Comparison of ENCODE assay signal across 29 mouse cellular contexts in the genomic region with DNA sequence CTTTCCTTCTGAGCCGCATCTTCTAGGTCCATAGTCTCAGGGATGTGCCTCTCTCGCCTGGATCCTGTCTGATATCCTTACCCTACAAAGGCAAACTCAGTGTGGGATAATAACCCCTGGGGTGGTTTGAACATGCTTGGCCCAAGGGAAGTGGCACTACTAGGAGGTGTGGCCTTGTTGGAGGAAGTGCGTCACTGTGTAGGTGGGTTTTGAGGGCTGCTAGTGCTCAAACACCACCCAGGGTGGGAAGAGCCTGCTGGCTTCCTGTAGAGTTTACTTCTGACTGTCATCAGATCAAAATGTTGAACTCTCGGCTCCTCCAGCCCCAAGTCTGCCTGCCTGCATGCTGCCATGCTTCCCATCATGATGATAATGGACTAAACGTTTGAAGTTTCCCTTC. TPM values are rescaled to one million over a fixed set of nuclear protein-coding genes. Genes with fewer than 3 reads are reported as not detected.
"Had no signal": no experiment of that assay in that cellular context is flagged by ENCODE, and none has a peak within 500 bp of the region (broad histone marks: within the 10 kb centered on the region; RNA-seq: fewer than 3 reads in every experiment).

No protein-coding gene starts in this region.

- H3K9ac ChIP-seq: liver, postnatal 0 days; lung, embryonic 15.5 days; midbrain, embryonic 13.5 days; midbrain, embryonic 15.5 days; neural tube, embryonic 12.5 days had no signal

- H3K27me3 ChIP-seq: lung, embryonic 15.5 days; megakaryocyte, embryonic 14.5 days; midbrain, embryonic 13.5 days; midbrain, embryonic 15.5 days; neural tube, embryonic 12.5 days had no signal

- H3K4me3 ChIP-seq: lung, embryonic 15.5 days; megakaryocyte, embryonic 14.5 days; midbrain, embryonic 13.5 days; midbrain, embryonic 15.5 days; neural tube, embryonic 12.5 days had no signal

- H3K27ac ChIP-seq: lung, embryonic 15.5 days; macrophage; midbrain, embryonic 13.5 days; midbrain, embryonic 15.5 days; neural tube, embryonic 12.5 days had no signal

- H3K4me1 ChIP-seq: lung, embryonic 15.5 days; megakaryocyte, embryonic 14.5 days; midbrain, embryonic 15.5 days; neural tube, embryonic 12.5 days had no signal

- H3K36me3 ChIP-seq: lung, embryonic 15.5 days; midbrain, embryonic 13.5 days; midbrain, embryonic 15.5 days; neural tube, embryonic 12.5 days had no signal

- DNase-seq: liver, postnatal 0 days; lung, adult 2 months; lung, postnatal 14 days; lung, postnatal 36 days; retina, postnatal 1 day; right cerebral cortex, adult 18-20 months; right cerebral cortex, postnatal 25 days; right cerebral cortex, postnatal 4 days; spleen, adult 18-20 months; thymus, adult 18-20 months; thymus, postnatal 14 days; thymus, postnatal 36 days had no signal

- H3K9me3 ChIP-seq: lung, embryonic 15.5 days; midbrain, embryonic 13.5 days; midbrain, embryonic 15.5 days; neural tube, embryonic 12.5 days had no signal

RNA-seq across cellular contexts. Expression of gene Cldn24, which starts 49.0 kb away (rescaled TPM):
- total RNA-seq: megakaryocyte progenitor cell, adult 5-6 weeks; midbrain, postnatal 0 days; monocyte, adult 5-6 weeks; neutrophil, adult 5-6 weeks had no signal
- polyA plus RNA-seq: liver, postnatal 0 days; lung, adult 2 months; lung, embryonic 15.5 days; lung, postnatal 0 days; macrophage; midbrain, embryonic 11.5 days; midbrain, embryonic 13.5 days; midbrain, embryonic 15.5 days; midbrain, postnatal 0 days; neural tube, embryonic 12.5 days; neural tube, embryonic 14.5 days; stomach, embryonic 14.5 days; stomach, embryonic 16.5 days; thymus, postnatal 0 days had no signal

RNA-seq across cellular contexts. Expression of gene Cldn22, which starts 51.3 kb away (rescaled TPM):
- total RNA-seq: megakaryocyte progenitor cell, adult 5-6 weeks; midbrain, postnatal 0 days; monocyte, adult 5-6 weeks; neutrophil, adult 5-6 weeks had no signal
- polyA plus RNA-seq: liver, postnatal 0 days; lung, embryonic 15.5 days; lung, postnatal 0 days; macrophage; midbrain, embryonic 11.5 days; midbrain, embryonic 13.5 days; midbrain, embryonic 15.5 days; midbrain, postnatal 0 days; neural tube, embryonic 12.5 days; neural tube, embryonic 14.5 days; small intestine, adult 2 months; stomach, embryonic 14.5 days; stomach, embryonic 16.5 days; thymus, postnatal 0 days had no signal
